Comparison of ENCODE assay signal across 14 mouse cellular contexts in genomic region chr10:118827116-118827515, GRCm38 (mm10).
"Had no signal": no experiment of that assay in that cellular context is flagged by ENCODE, and none has a peak within 500 bp of the region (broad histone marks: within the 10 kb centered on the region; RNA-seq: fewer than 3 reads in every experiment).

No protein-coding gene starts in this region.

- ATAC-seq: intestine, embryonic 15.5 days; midbrain, embryonic 16.5 days had no signal

- H3K4me2 ChIP-seq: intestine, embryonic 15.5 days; kidney, embryonic 15.5 days; limb, embryonic 15.5 days; liver, embryonic 13.5 days; midbrain, embryonic 12.5 days had no signal

- H3K36me3 ChIP-seq: intestine, embryonic 15.5 days; kidney, embryonic 15.5 days; limb, embryonic 15.5 days; liver, embryonic 13.5 days; midbrain, embryonic 12.5 days had no signal

- H3K4me1 ChIP-seq: intestine, embryonic 15.5 days; kidney, embryonic 15.5 days; limb, embryonic 15.5 days; liver, embryonic 13.5 days; midbrain, embryonic 12.5 days had no signal

- H3K27me3 ChIP-seq: intestine, embryonic 15.5 days; kidney, embryonic 15.5 days; limb, embryonic 15.5 days; liver, embryonic 13.5 days; midbrain, embryonic 12.5 days had no signal

- H3K9me3 ChIP-seq: intestine, embryonic 15.5 days; kidney, embryonic 15.5 days; limb, embryonic 15.5 days; liver, embryonic 13.5 days; midbrain, embryonic 12.5 days had no signal

- DNase-seq: kidney, adult 18-20 months; kidney, postnatal 36 days; layer of hippocampus, adult 9-11 months; layer of hippocampus, postnatal 36 days; liver, embryonic 13.5 days; lung, adult 18-20 months; right cerebral cortex, adult 18-20 months; right cerebral cortex, postnatal 25 days had no signal

- H3K9ac ChIP-seq: intestine, embryonic 15.5 days; kidney, embryonic 15.5 days; limb, embryonic 15.5 days; liver, embryonic 13.5 days; midbrain, embryonic 12.5 days had no signal

- H3K4me3 ChIP-seq: intestine, embryonic 15.5 days; kidney, embryonic 15.5 days; limb, embryonic 15.5 days; liver, embryonic 13.5 days; midbrain, embryonic 12.5 days had no signal

- H3K27ac ChIP-seq: intestine, embryonic 15.5 days; kidney, embryonic 15.5 days; limb, embryonic 15.5 days; liver, embryonic 13.5 days; midbrain, embryonic 12.5 days; stomach, postnatal 0 days had no signal
